Mouse (Mus musculus): Measurements from ENCODE around the gene Tbx1. TPM values are rescaled to one million over a fixed set of nuclear protein-coding genes. Genes with fewer than 3 reads are reported as not detected.
A peak's percentile ranks its signal among the peaks of the same experiment; 100 is the strongest.

Gene Tbx1
- total RNA-seq, 2 experiments from 2014 or later: 1.2 TPM

- intact Hi-C loops (cut with DNase I): no loop called here
- no peak for DNase-seq
These were observed 32.7 kb upstream of the Tbx1 start for GRCm38 (mm10) chr16:18622916-18623750.

- no peak for DNase-seq
- intact Hi-C loops (cut with DNase I): no loop called here
These were observed 31.5 kb upstream of the Tbx1 start, which contains the start of gene Gp1bb for GRCm38 (mm10) chr16:18622019-18622418. Gene Gp1bb, minus strand, starts transcription at chr16:18622403.

- DNase-seq: no peak
- intact Hi-C loops (cut with DNase I): no loop called here
These were observed 31.0 kb upstream of the Tbx1 start for GRCm38 (mm10) chr16:18621362-18622001.

GRCm38 (mm10) chr16:18620601-18621361, 30.3 kb upstream of the Tbx1 start:
- peak; percentile 58 for DNase-seq
- intact Hi-C loops (cut with DNase I): no loop called here

GRCm38 (mm10) chr16:18620201-18620600, 29.7 kb upstream of the Tbx1 start:
- intact Hi-C loops (cut with DNase I): no loop called here
- no peak for DNase-seq

GRCm38 (mm10) chr16:18619110-18619509, 28.6 kb upstream of the Tbx1 start:
- DNase-seq: no peak
- intact Hi-C loops (cut with DNase I): loop anchor here (5.0 kb wide), 1 partner anchor 272 kb away; the partner anchor contains the start of genes Arvcf and Tango2

- intact Hi-C loops (cut with DNase I): loop anchor here (5.0 kb wide), 1 partner anchor 271 kb away; the partner anchor contains the start of genes Arvcf and Tango2
- DNase-seq: no peak
These were observed 27.8 kb upstream of the Tbx1 start for GRCm38 (mm10) chr16:18618297-18618696.

- intact Hi-C loops (cut with DNase I): loop anchor here (1.0 to 5.0 kb wide), 2 partner anchors 175 to 270 kb away; partner anchors contain the start of genes Arvcf and Tango2
These were observed 27.0 kb upstream of the Tbx1 start for GRCm38 (mm10) chr16:18617370-18618065.

GRCm38 (mm10) chr16:18613301-18613700, 22.8 kb upstream of the Tbx1 start:
- intact Hi-C loops (cut with DNase I): no loop called here
- DNase-seq: no peak

More at GRCm38 (mm10) chr16:18617370-18618065, 27.0 kb upstream of the Tbx1 start:
- peak; percentile 89 for DNase-seq

- DNase-seq: no peak
- intact Hi-C loops (cut with DNase I): no loop called here
These were observed 21.3 kb upstream of the Tbx1 start for GRCm38 (mm10) chr16:18611752-18612151.

GRCm38 (mm10) chr16:18609099-18609498, 18.6 kb upstream of the Tbx1 start:
- no peak for DNase-seq
- intact Hi-C loops (cut with DNase I): no loop called here

- intact Hi-C loops (cut with DNase I): no loop called here
- DNase-seq: peak; percentile 62
These were observed 17.8 kb upstream of the Tbx1 start for GRCm38 (mm10) chr16:18608226-18608625.

- no peak for DNase-seq
- intact Hi-C loops (cut with DNase I): no loop called here
These were observed 15.2 kb upstream of the Tbx1 start for GRCm38 (mm10) chr16:18605705-18606104.

GRCm38 (mm10) chr16:18604267-18604701, 13.8 kb upstream of the Tbx1 start:
- no peak for DNase-seq
- intact Hi-C loops (cut with DNase I): no loop called here

GRCm38 (mm10) chr16:18601447-18601846, 11.0 kb upstream of the Tbx1 start:
- intact Hi-C loops (cut with DNase I): no loop called here
- peak; percentile 62 for DNase-seq

- DNase-seq: no peak
- intact Hi-C loops (cut with DNase I): no loop called here
These were observed 7.5 kb upstream of the Tbx1 start for GRCm38 (mm10) chr16:18598006-18598405.

GRCm38 (mm10) chr16:18596255-18596654, 5.8 kb upstream of the Tbx1 start:
- no peak for DNase-seq
- intact Hi-C loops (cut with DNase I): no loop called here

- intact Hi-C loops (cut with DNase I): no loop called here
These were observed 3.5 kb upstream of the Tbx1 start for GRCm38 (mm10) chr16:18593930-18594329.

GRCm38 (mm10) chr16:18591047-18592018, 862 bp upstream of the Tbx1 start:
- intact Hi-C loops (cut with DNase I): no loop called here
- DNase-seq: no peak

More at GRCm38 (mm10) chr16:18593930-18594329, 3.5 kb upstream of the Tbx1 start:
- no peak for DNase-seq

Data from left cerebral cortex, postnatal 4 days (tissue).